Mouse (Mus musculus): ENCODE measurements at regions not wholly inside any gene's neighbourhood (a gene's known extent, or its start where the extent isn't known, plus 50 kb on each side); places are given as distances from the start of the nearest gene placed in this dataset.

DNA sequence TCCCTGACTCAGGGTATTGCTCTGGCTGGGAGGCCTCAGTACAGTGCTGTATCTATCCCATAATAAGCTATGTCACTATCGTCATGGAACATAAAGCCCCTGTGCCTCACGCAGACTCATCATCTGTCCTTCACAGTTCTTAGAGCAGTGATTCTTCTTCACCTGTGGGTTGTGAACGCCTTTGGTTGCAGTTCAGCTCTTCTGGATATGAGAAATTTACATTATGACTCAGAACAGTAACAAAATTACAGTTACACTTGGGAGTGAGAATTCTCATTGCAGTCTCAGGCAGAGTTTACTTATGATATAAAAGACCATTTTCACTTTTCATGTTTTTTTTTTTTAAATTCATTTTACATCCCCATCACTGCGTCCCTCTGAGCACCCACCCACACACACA is 941.4 kb downstream of the Slc4a3 start:
- no peak for DNase-seq (ENCODE audit: low read depth, low spot score)

DNA sequence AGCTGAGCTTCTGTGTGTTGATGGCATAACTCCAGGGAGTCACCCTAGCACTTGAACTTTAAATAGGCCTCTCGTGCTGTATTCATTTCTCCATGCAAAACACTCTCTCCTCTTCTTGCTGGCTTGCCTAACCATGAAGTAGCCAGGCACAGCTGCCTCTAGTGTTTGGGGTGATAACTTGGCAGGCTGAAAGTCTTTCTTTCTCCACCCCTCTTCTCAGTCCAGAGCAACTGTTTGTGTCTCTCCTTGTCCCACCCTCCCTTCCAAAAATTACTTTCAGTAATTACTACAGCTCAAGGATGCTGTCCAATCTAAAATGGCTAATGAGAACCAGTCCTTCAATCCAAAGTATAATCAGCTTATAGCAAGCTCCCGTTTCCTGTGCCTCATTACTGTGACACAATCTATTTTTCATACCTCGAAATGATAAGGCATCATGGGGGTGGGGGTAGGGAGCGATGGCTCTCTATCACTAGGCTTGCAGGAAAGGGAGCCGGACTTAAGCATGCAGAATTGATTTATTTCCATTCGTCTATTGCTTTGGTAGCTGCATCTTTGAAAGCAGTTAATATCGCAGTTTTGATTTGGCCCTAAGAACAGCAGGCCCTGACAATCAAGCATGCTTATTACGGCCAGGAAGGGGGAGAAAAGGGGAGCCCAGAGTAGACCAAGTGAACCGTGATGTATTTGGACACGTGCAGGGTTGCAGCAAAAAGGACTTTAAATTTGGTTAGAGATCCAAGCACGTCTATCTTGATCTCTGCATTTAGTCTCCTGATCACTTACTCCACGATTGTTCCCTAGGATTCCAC is 943.8 kb downstream of the Slc4a3 start:
- DNase-seq (ENCODE audit: low read depth, low spot score): no peak

DNA sequence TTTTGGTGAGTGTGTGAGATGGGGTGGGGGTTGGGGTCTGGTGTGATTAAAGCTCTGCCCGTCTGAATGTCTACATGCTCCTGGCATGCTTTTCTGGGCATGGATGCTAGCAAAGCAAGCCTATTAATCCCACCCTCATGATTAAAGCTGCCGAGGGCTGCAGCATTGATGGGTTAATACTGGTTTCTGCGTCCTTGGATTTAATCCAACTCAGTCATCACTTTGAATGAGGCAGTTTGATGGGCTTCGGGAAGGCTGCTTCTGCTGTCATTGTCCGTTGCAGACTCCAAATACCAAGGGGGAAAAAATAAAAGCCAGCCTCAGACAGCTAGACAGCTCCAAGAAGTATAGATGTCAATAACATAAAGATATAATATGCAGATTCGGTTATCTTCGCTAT is 944.7 kb downstream of the Slc4a3 start:
- no peak for DNase-seq (ENCODE audit: low read depth, low spot score)

DNA sequence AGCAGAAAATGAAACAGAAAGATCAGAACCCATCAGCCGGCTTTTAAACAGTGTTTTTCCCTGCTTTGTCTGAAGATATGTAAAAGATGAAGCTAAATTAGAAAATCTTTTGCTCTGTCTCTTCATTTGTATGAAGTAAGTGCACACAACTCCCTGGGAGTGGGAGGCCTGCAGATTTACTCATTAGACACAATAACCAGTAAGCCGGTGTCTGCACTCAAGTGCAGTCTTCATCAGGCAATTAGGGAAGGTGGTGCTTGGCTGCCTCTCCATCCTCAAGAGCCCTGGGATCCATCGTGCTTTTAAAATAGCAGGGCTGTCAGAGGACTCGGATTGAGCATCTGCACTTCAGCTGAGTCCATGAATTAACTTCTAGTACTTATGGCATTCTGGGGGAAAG is 945.1 kb downstream of the Slc4a3 start:
- no peak for DNase-seq (ENCODE audit: low read depth, low spot score)

DNA sequence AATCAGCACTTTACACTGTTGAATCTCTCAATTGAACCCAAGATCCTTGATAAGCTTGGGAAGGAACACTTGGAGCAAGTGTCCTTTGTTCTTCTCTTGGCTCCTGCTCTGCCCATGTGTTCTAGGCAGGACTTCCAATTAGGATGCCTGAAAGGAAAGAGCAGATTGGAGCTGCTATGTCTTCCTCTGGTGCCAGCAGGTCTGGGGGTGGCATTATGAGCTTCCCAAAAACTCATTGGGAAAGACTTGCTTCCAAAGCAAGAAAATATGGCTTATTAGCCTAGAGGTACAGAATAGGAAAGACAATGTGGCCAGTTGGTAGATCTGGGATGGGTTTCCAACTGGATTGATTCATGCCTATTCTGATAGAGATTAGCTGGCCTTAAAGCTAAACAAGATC is 959.1 kb downstream of the Slc4a3 start:
- DNase-seq (ENCODE audit: low read depth, low spot score): no peak

DNA sequence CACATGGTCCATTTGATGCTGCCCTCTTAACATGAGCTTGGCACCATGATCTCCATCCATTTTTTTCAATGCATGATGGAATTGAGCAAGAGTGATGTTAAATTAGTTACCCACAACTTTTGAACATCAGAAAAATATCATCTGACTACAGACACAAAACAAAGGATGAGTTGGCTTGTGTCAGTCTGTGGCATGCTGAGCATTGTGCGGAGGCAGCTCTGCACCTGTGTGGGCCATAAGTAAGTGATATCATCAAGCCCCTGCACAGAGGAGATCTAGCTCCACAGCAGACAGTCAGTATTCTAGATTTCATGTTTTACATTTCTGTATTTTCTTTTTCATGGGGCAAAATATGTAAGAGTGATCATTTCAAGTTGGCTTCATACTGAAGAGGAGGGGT is 962.8 kb downstream of the Slc4a3 start:
- no peak for DNase-seq (ENCODE audit: low read depth, low spot score)

DNA sequence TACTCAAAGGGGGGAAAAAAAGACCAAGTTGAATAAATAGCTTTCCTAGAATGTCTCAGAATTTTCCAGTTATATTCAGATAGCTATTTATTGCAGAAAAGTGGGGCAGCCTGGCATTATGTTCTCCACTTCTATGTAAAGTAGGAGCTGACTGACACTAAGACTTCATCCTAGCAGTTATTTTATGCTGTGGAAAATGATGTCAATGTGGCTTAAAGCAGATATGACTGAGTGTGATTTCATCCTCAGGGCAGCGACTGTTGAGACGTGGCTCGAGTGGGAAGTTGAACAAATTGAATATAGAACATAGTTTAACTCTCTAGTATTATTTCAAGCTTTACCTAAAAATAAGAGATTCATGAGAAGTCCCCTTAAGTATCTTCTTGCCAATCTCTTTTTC is 963.4 kb downstream of the Slc4a3 start:
- DNase-seq (ENCODE audit: low read depth, low spot score): no peak

DNA sequence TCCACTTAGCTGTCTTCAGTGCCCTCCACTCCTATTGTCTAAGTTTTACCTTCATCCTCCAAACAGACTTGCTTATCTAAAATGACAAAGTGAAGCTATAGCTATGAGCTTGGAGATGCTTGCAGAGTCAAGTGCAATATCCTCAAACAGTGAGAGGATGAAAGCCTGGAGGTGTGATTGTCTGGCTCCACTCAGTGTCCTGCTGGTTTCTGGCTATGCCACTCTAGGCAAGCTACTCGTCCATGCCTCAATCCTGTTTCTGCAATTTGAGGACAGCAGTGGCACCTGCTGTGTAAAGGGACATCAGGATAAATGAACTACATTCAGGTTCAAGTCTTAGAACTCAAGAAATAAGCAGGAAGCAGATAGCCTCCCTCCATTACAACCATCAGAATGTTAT is 966.1 kb downstream of the Slc4a3 start:
- no peak for DNase-seq (ENCODE audit: low read depth, low spot score)

DNA sequence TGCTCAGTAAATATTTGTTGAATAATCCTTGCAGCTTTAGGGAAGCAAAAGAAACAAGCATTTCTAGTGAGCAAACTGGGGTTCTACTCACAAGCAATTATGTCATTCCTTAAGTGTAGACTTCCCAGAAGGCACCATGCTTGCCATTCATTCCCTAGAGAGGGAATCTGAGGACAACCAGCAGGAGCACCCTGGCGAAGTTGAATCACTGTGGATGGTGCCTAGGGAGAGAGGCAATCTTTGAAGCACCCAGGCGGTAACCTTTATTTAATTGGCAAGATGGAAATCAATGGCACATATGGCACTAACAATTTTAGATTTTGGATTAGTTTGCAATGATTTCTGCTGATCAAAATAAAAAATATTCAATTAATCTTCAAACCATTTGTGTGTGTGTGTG is 967.4 kb downstream of the Slc4a3 start:
- no peak for DNase-seq (ENCODE audit: low read depth, low spot score)

DNA sequence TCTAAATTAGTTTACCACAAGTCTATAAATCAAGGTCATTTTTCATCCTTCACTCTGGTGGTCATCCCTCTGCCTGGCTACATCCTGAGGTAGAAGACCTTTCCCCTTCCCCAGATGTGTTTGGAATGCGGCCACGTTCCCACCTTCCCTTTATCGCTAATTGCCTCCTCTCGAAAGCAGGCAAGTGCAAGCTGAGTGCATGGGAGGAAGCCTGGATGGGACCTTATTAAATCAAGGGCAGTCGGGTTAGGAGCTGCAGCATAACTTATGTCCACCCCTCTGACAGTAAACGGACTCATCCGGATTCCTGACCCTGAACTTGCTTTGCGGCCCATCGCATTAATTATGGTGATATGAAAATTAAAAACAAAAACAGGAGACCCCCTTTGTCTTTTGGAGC is 983.5 kb downstream of the Slc4a3 start:
- DNase-seq (ENCODE audit: low read depth, low spot score): no peak

DNA sequence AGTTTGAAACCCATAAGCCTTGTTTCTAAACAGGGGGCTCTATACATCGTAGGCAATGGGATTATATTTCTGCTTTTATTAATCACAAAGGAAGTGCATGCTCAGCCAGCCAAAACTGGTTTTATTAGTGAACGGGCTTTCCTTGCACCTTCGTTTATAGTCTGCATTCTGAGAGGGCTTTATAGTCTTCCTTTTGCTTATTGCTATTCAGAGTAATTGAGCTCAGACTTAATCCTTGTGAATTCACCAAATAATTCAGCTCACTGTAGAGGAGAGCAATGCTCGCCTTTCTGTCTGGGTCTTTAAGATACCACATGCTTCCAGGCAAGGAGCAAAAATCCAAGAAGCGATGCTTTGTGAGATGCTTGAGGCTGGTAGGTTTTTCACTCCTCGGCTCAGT is 984.3 kb downstream of the Slc4a3 start:
- no peak for DNase-seq (ENCODE audit: low read depth, low spot score)

DNA sequence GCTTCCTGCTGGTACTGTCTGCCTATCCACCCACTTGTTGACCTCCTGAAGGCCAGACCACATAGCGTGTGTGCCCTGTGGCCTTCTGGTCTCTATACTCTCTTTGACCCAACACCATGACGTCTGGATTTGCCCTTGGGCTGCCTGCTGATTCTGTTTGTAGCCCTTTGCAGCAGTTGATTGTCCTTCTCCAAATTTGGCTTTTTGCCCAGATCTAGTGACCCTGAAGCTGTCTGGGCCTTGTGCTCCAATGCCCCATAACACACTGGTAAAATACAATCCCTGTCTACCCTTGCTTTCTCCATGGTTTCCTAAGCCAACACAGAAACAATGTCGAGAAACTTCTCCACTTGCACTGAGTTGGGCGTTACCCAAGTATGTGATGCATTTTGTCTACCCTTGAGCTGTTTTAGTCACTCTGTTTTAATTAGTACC is 979.3 kb downstream of the Epha4 start:
- DNase-seq (ENCODE audit: low read depth, low spot score): no peak

DNA sequence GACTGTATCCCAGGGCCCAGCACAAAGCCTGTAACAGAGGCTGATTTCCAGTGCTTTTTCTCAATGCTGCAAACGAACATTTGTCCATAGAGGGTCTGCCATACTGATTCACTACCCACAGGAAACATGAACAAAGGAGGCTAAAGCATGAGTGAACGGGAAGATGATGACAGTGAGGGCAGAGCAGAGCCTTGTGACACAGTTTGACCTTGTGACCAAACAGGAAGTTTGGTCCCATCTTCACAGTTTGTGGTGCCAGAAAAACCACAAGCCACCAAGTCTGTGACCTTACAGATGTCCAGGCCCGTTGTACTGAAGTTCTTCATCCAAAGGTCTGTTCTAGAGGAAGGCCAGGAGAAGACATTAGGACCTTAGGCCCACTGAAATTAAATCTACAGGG is 974.4 kb downstream of the Epha4 start:
- no peak for DNase-seq (ENCODE audit: low read depth, low spot score)

DNA sequence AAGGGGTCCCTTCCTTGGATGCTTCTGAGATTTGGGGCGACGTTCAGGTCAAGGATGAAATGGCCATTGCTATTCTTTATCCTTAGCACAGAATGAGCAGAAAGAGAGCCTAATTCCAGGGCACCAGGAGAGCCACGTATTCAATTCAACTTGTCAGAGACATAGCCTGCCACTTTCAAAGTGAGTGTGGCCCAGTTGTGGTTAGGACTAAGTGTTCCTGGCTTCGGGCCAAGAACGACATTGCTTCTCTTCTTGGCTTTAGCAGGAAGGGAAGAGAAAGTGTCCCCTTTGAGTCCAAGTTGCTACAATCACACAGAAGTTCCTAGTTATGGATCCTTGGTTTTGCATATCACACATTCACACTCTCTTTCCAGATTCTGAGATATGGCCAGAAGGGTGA is 964.0 kb downstream of the Epha4 start:
- no peak for DNase-seq (ENCODE audit: low read depth, low spot score)

DNA sequence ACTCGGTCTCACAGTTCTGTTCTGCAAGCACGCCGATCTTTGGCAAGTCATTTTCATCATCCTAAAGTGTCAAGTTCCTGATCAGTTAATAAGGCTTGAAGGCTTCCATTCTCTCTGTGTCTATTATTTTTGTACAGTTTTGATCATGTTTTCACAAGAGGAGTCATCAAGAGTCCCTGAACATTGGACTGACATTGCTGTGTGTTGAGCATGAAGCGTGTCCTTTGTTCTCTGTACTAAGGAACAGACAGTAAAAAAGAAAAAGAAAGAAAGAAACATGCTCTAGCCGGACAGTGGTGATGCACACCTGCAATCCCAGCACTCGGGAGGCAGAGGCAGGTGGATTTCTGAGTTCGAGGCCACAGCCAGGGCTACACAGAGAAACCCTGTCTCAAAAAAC is 955.4 kb downstream of the Epha4 start:
- no peak for DNase-seq (ENCODE audit: low read depth, low spot score)

DNA sequence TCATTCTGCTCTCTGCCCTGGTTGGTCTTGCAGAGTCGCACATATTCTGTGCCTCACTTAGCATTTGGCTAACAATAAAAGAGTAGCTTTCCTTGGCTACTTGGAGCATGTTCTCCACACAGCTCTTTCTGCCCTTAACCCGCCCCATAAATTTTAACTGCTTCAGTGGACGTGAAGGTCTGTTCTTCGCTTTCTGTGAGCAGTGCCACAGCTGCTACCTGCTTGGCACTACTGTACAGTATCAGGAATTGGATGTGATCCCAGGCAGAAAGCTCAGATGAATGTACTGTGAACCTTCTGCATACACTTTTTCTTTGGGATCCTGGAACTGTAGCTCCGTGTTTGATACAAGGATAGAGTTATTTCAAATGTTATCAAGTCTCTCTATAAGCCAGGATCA is 939.4 kb downstream of the Epha4 start:
- no peak for DNase-seq (ENCODE audit: low read depth, low spot score)

DNA sequence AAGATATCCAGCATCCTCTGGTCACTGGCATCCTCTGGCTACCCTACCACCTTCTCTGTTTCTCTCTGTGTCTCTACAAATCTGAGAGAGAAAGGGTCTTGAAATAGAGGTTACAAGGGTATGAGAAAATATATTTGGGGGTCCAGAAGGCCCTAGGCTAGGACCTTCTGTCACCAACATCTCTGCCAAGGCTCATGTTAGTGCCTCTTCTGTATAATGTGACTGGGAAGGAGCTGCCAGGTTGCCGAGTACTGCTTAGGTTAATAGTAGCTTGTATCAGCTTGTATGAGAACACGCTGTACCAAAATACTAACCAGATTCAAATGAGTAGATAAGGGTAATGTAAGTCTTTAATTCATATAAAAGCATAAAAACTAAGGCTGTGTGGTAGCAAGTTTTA is 929.0 kb downstream of the Epha4 start:
- DNase-seq (ENCODE audit: low read depth, low spot score): no peak

DNA sequence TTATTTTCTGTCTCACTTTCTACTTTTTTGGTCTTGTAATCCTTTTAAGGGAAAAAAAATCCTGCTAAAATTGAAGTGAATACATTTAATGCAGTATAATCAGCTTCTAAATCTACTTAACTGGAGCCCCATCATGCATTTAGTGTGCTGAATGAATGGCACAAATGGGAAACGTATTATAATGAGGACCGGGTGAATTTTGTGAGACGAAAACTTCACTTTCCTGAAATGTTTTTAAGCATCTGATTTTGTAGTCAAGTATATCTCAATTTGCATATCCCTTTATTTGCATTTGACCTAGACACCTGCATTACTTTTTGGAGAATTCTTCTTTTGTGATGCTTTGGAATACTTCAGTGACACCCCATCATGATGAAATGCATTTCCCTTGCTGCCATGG is 889.1 kb downstream of the Epha4 start:
- DNase-seq (ENCODE audit: low read depth, low spot score): no peak

DNA sequence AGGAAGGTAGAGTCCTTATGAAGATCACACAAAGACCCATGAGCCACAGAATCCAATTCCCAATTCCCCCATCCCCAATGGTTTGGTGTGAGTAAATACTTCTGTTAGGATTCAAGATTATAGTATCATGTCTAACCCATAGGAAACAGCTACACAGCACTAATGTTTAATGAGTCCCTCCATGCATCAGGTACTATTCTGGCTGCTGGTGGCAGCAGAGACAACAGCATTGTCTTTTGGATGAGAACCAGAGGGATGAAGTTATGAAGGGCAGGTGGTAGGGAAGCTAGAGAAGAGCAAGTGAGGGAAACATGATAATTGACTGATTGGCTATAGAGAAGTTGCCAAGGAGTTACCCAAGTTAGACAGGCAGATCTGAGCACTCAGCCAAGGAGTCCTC is 885.0 kb downstream of the Epha4 start:
- no peak for DNase-seq (ENCODE audit: low read depth, low spot score)

DNA sequence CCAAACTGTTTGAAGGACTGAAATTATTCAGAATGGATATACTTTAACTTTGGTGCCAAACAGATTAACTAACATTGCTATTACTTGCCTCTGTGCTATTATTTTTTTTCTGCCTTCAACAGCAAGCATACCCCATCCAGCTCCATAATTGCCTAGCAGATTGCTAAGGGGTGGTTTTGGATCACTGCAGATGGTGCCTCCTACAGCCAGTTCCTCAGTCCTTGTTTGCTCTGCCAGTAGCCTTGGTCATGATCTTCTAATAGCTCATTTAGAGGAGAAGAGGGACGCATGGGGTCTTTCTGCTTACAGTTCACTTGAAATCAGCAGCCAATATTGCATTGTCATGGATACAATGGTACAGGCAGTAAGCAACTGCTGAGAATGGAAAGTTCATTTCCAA is 880.8 kb downstream of the Epha4 start:
- no peak for DNase-seq (ENCODE audit: low read depth, low spot score)

DNA sequence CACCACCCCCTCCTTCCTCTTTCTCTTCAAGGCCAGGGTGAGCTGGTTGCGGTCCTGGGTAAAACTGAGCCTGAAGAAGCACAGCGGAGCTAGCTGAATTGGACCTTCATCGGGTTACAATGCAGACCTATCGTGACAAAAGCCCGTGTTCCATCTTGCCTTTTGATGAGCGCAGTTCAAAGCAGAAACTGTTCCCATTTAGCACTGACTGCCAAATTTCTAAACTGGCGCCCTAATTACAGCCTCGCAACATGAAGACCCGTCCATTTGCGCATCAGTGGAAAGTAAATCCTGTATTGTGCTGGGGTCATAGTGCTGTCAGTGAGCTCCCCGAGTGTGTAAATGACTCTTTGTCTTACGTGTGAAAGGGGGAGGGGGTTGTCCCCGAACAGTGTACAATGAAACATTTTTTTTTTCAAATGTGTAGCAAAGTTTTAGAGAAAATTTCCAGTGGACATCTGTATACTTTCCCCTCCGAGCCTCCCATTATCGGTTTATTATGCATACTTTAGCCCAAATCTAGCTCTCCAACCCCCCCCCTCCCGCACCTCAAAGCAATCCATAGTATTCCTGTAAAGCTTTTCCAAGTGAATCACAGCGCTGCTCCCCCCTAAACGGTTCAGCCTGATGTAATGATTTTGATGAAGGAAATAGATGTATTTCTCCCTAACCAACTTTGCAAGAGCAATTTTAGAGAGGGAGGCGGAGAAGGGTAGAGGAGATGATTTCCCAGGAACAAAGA is 877.4 kb downstream of the Epha4 start:
- DNase-seq (ENCODE audit: low read depth, low spot score): no peak

DNA sequence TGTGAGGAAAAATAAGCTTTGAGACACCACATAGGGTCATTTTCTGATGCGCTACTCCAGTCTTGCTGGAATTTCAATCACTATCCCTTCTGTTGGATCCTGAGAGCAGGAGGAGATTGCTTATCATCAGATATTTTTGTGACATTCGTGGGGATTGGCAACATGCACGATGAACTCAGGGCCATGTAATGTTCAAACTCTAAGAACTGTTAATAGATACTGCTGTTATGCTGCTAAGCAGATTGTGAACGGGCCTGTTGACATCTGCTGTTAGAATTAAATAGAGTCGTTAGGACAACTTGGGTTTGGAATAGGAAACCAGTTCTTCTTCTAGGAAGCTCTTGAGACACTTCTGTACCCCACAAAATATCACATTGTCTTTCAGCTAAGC is 876.9 kb downstream of the Epha4 start:
- DNase-seq (ENCODE audit: low read depth, low spot score): no peak

DNA sequence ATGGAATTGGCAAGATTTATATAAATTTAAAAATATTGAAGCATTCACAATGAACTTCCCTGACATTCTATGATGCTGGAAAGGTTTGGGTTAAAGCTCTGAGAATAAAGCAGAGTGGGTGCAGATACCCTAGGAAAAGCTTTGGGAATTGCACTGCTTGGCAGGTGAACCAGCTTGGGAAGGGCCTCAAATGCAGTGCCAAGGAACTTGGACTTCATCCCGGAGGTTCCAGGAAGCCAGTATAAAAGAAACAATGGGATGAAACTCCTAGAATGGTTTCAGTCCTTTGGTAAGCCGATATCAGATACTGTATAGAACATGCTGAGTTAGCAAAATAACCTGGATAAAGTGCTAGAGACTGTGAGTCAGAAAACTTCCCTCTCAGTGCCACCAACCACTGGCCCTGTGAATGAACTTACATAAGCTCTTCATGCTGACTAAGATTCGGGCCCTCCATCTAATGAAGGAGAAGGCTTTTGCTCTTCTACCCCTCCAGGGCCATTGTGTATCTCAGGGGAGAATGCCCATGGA is 873.6 kb downstream of the Epha4 start:
- no peak for DNase-seq (ENCODE audit: low read depth, low spot score)
